Mouse (Mus musculus) erythroblast, embryonic 14.5 days (primary cell): ENCODE results near the gene Rnase13. TPM values are rescaled to one million over a fixed set of nuclear protein-coding genes. Genes with fewer than 3 reads are reported as not detected.

Experiments used
- H3K27me3 ChIP-seq: 2 replicates; pipeline ENCODE4 v1.6.1; 2012; ENCODE audit warnings: inconsistent platforms; ENCODE audit not compliant: control insufficient read depth
- H3K36me3 ChIP-seq: 2 replicates; pipeline ENCODE4 v1.6.1; 2012; ENCODE audit warnings: mild to moderate bottlenecking, inconsistent platforms; ENCODE audit not compliant: control insufficient read depth
- H3K4me1 ChIP-seq: 2 replicates; pipeline ENCODE4 v1.6.1; 2012; ENCODE audit warnings: inconsistent platforms; ENCODE audit not compliant: control insufficient read depth
- H3K4me3 ChIP-seq: replicated peaks from 2 replicates; pipeline ENCODE3; 2012; ENCODE audit warnings: moderate library complexity, mild to moderate bottlenecking, inconsistent platforms
- H3K9me3 ChIP-seq: 2 replicates; pipeline ENCODE4 v1.6.1; 2012; ENCODE audit warnings: low read length, inconsistent platforms, mixed read lengths; ENCODE audit not compliant: control insufficient read depth
- GATA1 ChIP-seq: IDR thresholded peaks from 2 replicates; pipeline ENCODE4 v1.6.1; 2012; ENCODE audit warnings: low read length, inconsistent platforms, mixed read lengths
- TAL1 ChIP-seq: IDR thresholded peaks from 3 replicates; pipeline ENCODE4 v1.6.1; 2012; ENCODE audit warnings: low read length, inconsistent platforms, mixed read lengths
- polyA plus RNA-seq: library from polyadenylated mRNA; stranded (reverse); fragments of >175 nt; gene quantifications from 2 replicates; pipeline ENCODE4 v1.2.3, GENCODE M21; 2012

Gene Rnase13
- not detected in 2 replicates for polyA plus RNA-seq

- H3K4me3 ChIP-seq = no peak within 1 kb of the TSS
- no peak for TF ChIP-seq TAL1
- TF ChIP-seq GATA1 = no peak
Measured at GRCm38 (mm10) chr14:51922571-51922865, at the start of gene Rnase13. Rnase13 (minus strand) TSS chr14:51922773.

DNA sequence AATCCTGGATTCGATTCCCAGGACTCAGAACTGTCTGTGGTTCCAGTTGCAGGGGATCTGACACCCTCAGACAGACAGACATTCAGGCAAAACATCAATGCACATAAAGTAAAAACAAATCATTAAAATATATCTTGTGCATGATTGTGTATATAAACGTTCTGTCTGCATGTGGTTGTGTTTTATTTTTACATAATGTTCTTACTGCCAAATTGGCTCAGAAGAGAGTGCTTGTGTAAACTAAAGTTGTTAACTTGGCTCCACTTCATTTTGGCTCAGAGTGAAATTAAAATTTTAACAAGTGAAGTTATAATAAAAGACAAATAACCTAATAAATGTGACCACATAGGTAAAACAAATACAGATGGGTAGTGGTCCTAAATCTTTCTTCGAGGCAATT is 44.8 kb upstream of the Rnase13 start:
- Histone ChIP-seq H3K9me3 (no peaks in the 10 kb centered on the region), H3K27me3 (no peaks in the 10 kb centered on the region), H3K4me3 (no peak overlapping the region), H3K36me3 (no peaks in the 10 kb centered on the region), H3K4me1 (no peaks in the 10 kb centered on the region)
- TF ChIP-seq TAL1 (no peak), GATA1 (no peak)

More at GRCm38 (mm10) chr14:51922571-51922865, at the start of gene Rnase13:
- no peaks in the 10 kb centered on the region for H3K4me1 ChIP-seq
- no peaks in the 10 kb centered on the region for H3K36me3 ChIP-seq
- H3K27me3 ChIP-seq = no peaks in the 10 kb centered on the region
- no peaks in the 10 kb centered on the region for H3K9me3 ChIP-seq

DNA sequence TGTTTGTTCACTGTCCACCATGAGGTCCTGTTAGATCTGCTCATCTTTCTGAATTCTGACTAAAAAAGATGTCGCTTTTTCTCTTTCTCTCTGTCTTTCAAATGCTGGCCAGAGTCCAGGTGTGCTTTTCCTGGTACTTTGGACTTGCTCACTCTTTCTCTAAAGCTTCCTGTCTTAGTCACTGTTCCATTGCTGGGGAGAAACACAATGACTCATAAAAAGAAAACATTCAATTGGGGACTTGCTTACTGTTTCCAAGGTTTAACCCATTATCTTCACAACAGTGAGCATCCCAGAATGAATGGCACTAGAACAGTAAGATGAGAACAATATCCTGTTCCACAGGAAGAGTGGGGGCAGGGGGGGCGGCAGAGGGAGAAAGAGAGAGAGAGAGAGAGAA is 37.7 kb upstream of the Rnase13 start:
- Histone ChIP-seq H3K27me3 (no peaks in the 10 kb centered on the region), H3K4me3 (no peak overlapping the region), H3K4me1 (no peaks in the 10 kb centered on the region), H3K36me3 (no peaks in the 10 kb centered on the region), H3K9me3 (no peaks in the 10 kb centered on the region)
- no peak for TF ChIP-seq TAL1
- no peak for TF ChIP-seq GATA1

DNA sequence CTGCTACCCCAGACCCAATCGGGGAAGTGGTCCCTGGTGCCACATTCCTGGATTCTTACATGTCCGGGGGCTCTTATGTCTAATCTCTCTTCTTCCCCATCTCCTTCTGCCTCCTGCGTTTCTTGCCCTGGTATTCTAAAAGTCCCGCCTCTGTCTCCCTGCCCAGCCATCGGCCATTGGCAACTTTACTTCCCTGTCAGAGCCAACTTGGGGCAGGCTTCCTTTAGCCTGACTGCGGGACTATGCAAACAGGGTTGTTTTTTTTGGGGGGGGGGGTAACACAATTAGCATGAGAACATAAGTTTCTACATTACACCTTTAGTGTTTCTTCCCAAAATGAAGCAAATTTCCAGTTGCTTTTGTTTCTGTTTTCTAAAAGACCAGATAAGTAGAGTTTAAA is 20.8 kb upstream of the Rnase13 start:
- no peaks in the 10 kb centered on the region for H3K4me1 ChIP-seq
- TF ChIP-seq GATA1 = no peak
- no peak for TF ChIP-seq TAL1

GRCm38 (mm10) chr14:51942236-51942635 is 19.7 kb upstream of the Rnase13 start:
- no peak for TF ChIP-seq GATA1
- no peak for TF ChIP-seq TAL1
- Histone ChIP-seq H3K27me3 (no peaks in the 10 kb centered on the region), H3K4me3 (no peak overlapping the region), H3K9me3 (no peaks in the 10 kb centered on the region), H3K4me1 (no peaks in the 10 kb centered on the region), H3K36me3 (no peaks in the 10 kb centered on the region)

More for the DNA sequence above, 20.8 kb upstream of the Rnase13 start:
- no peaks in the 10 kb centered on the region for H3K27me3 ChIP-seq
- no peaks in the 10 kb centered on the region for H3K36me3 ChIP-seq
- no peaks in the 10 kb centered on the region for H3K9me3 ChIP-seq
- H3K4me3 ChIP-seq = no peak overlapping the region

DNA sequence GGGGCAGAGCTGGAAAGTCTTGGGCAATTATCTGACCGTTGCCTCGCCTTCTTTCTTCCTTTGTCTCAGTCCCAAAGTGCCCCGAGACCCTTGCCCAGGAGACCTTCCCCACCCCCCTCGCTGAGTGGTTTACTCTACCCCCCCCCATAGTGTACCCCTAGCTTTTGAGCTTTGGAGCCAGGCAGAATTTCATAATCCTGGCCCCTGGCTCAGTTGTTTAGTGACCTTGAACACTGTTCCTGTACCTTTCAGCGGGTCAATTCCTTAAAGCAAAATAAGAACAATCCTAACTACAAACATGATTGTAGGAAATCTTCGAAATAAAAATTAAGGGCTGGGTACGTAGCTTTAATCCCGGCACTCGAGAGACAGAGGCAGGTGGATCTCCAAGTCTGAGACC is 19.0 kb upstream of the Rnase13 start:
- Histone ChIP-seq H3K4me1 (no peaks in the 10 kb centered on the region), H3K27me3 (no peaks in the 10 kb centered on the region), H3K36me3 (no peaks in the 10 kb centered on the region), H3K4me3 (no peak overlapping the region), H3K9me3 (no peaks in the 10 kb centered on the region; the same call in 1 of the 2 replicates)
- TF ChIP-seq GATA1 (no peak), TAL1 (no peak)

DNA sequence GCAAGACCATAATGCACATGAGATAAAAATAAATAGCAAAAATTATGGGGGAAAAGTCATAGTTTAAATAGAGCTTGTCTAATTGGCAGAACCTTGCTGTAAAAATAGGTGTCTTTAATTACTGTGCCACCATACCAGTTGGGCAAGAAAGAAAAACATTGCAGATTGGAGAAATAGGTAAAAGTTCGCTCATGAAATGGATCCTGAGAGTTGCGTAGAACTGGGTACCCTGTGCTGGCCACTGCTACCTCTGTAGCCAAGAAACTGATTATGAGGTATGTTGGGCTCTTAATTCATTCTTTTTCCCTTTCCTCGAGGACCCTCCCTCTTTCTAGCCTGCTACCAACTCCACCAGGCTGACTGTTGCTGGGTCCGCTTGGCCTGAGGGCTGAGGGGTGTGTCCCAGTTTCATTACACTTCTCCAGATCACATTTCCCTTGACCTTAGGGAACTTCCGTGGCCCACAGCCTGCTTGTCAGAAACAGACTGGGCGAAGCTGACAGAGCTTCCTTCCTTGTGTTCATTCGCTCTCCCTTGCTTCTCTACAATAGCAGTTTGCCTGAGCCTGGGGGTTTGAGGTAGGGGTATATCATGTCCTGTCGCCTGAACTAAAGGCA is 18.5 kb upstream of the Rnase13 start:
- H3K36me3 ChIP-seq = no peaks in the 10 kb centered on the region
- H3K27me3 ChIP-seq = no peaks in the 10 kb centered on the region
- H3K4me3 ChIP-seq = no peak overlapping the region
- H3K4me1 ChIP-seq = no peaks in the 10 kb centered on the region
- no peak for TF ChIP-seq TAL1
- no peak for TF ChIP-seq GATA1
- peaks cover 3% of the 10 kb centered on the region; the same call in 1 of the 2 replicates for H3K9me3 ChIP-seq

DNA sequence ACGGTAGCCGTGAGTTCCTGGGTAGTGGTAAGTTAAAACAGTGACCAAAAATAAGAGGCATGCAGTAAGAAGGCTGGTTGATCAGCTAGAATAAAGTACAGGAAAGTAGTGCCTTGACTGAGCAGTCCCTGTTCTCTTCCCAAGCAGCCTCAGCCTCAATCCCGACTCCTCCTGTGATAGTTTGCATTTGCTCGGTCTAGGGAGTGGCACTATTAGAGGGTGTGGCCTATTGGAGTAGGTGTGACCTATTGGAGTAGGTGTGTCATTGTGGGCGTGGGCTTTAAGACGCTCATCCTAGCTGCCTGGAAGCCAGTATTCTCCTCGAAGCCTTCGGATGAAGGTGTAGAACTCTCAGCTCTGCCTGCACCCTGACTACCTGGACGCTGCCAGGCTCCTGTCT is 16.4 kb upstream of the Rnase13 start:
- TF ChIP-seq TAL1 (no peak), GATA1 (no peak)

GRCm38 (mm10) chr14:51932092-51933020 is 9.8 kb upstream of the Rnase13 start:
- H3K4me1 ChIP-seq = no peaks in the 10 kb centered on the region
- no peaks in the 10 kb centered on the region for H3K27me3 ChIP-seq
- peaks cover 8% of the 10 kb centered on the region for H3K9me3 ChIP-seq
- no peaks in the 10 kb centered on the region for H3K36me3 ChIP-seq
- H3K4me3 ChIP-seq = no peak overlapping the region
- TF ChIP-seq TAL1 = no peak
- no peak for TF ChIP-seq GATA1

More for the DNA sequence above, 16.4 kb upstream of the Rnase13 start:
- Histone ChIP-seq H3K27me3 (no peaks in the 10 kb centered on the region), H3K9me3 (peaks cover 7% of the 10 kb centered on the region), H3K36me3 (no peaks in the 10 kb centered on the region), H3K4me3 (no peak overlapping the region), H3K4me1 (no peaks in the 10 kb centered on the region)
